8 mouse cellular contexts compared by ENCODE assay signal in genomic region chr9:119357331-119358057, GRCm38 (mm10). TPM values are rescaled to one million over a fixed set of nuclear protein-coding genes. Genes with fewer than 3 reads are reported as not detected.
DNase-seq lines count a peak whose midpoint lies in the region; ATAC-seq lines count a peak whose summit lies in the region.

Gene Xylb, plus strand, starts transcription at chr9:119357381.

- peak; percentile 99 for ATAC-seq in common myeloid progenitor, adult 5-6 weeks (replicated peaks; ENCODE audit: low read depth, poor library complexity, severe bottlenecking)

- H3K4me1 ChIP-seq in megakaryocyte, embryonic 14.5 days, result peaks cover 13% of the 10 kb centered on the region

- DNase-seq in ZHBTc4 (ENCODE audit: low read depth, low spot score), result peak; percentile 98
- peak; percentile 74 to 87 for DNase-seq in gastrocnemius, adult 8-10 months (ENCODE audit: low spot score in 2 of 2)
- peak; percentile 57 for DNase-seq in hindlimb bud, embryonic 11.5 days (ENCODE audit: extremely low spot score, low read depth, low spot score)
- peak; percentile 80 to 81 for DNase-seq in left cerebral cortex, adult 8-10 months (ENCODE audit: low spot score in 2 of 2)
- peak; percentile 91 to 93 for DNase-seq in right cerebral cortex, postnatal 10 days (ENCODE audit: low spot score in 2 of 2)
- DNase-seq in urinary bladder, postnatal 25 days (ENCODE audit: low spot score), result peak; percentile 91

- no peaks in the 10 kb centered on the region for H3K9me3 ChIP-seq in megakaryocyte, embryonic 14.5 days

- H3K27me3 ChIP-seq in megakaryocyte, embryonic 14.5 days (replicated peaks), result peaks cover 25% of the 10 kb centered on the region

- H3K36me3 ChIP-seq in megakaryocyte, embryonic 14.5 days (replicated peaks; ENCODE audit: low read length), result no peaks in the 10 kb centered on the region

- H3K4me3 ChIP-seq in megakaryocyte, embryonic 14.5 days (replicated peaks), result peak within 1 kb of the TSS; percentile 92

RNA-seq across cellular contexts. Expression of gene Xylb, which starts in this region (rescaled TPM):
- total RNA-seq in common myeloid progenitor, adult 5-6 weeks (2017), result 5.3 TPM in 2 replicates
- under 1 TPM in 2 of 4 experiments, not detected in 2; 0.07 to 0.11 TPM for total RNA-seq in gastrocnemius, adult 8-10 months (2022)
- total RNA-seq in left cerebral cortex, adult 8-10 months (2022), result 1 to 10 TPM; 5.6 to 6.2 (median 5.8) TPM
- polyA plus RNA-seq in megakaryocyte, embryonic 14.5 days (2012; ENCODE audit: insufficient read depth, low replicate concordance), result 0.09 and 0.70 TPM in 2 replicates

Comparison
In these comparisons a context has a peak if more than half of its experiments do, and no peak if none do; other contexts are left out.
1. Peak in every context shown above with its lines: DNase-seq, ATAC-seq and H3K4me3 ChIP-seq.
2. Peak in DNase-seq in gastrocnemius, adult 8-10 months; RNA of the gene not detected or under 1 TPM.